Mouse (Mus musculus): Measurements from ENCODE around the gene Mrgpre.

DNA sequence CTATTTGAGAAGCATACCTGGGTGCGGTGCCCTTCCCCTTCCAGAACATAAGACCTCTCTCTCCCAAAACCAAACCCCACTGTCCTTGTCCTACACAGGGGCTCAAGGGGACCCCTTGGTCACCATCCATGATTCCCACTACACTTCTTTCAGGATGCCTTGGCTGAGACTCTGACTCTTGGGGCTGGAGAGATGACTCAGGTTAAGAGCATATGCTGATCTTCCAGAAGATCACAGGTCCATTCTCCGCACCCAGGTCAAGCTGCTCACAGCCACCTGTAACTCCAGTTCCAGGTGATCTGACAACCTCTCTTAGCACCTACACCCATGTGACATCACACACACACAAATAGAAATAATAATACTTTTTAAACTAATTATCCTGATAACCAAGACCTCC is 43.6 kb downstream of the Mrgpre start:
- no peak for TF ChIP-seq EP300 (IDR thresholded peaks at IDR 0.05; ENCODE audit: low read depth)
- no peak for TF ChIP-seq CTCF (IDR thresholded peaks at IDR 0.05; ENCODE audit: low read depth)
